Mouse (Mus musculus): ENCODE results near the gene Hsd17b7. TPM values are rescaled to one million over a fixed set of nuclear protein-coding genes. Genes with fewer than 3 reads are reported as not detected.
A peak's percentile ranks its signal among the peaks of the same experiment; 100 is the strongest.
"Not testable (repeated sequence)": the region's sequence is repeated elsewhere in the genome, so short reads cannot be mapped to it uniquely, and the experiment has no call there.

Gene Hsd17b7
- 17.3 and 17.7 TPM in 2 replicates for polyA plus RNA-seq (2015; fragmentation: Nextera tagmentation; extraction: Ambion mirVana)

- WGBS = under 1% methylated on average over 48 of the region's 48 CpGs
- peak; percentile 100 for ATAC-seq (replicated peaks; ENCODE audit: extremely low read depth, insufficient read depth, low FRiP score)
- Histone ChIP-seq H3K4me1 (ENCODE audit: control insufficient read depth, insufficient read depth, low read length) (peaks cover 15% of the 10 kb centered on the region), H3K36me3 (ENCODE audit: control insufficient read depth, insufficient read depth) (peaks cover 11% of the 10 kb centered on the region), H3K9ac (ENCODE audit: low read length) (peak within 1 kb of the TSS; percentile 73), H3K27ac (ENCODE audit: low read length) (peak within 1 kb of the TSS; percentile 90), H3K27me3 (ENCODE audit: control insufficient read depth, insufficient read depth, low read length) (no peaks in the 10 kb centered on the region), H3K4me3 (ENCODE audit: low read length) (peak within 1 kb of the TSS; percentile 79), H3K9me3 (replicated peaks; ENCODE audit: control insufficient read depth, low read length) (no peaks in the 10 kb centered on the region), H3K4me2 (ENCODE audit: low read depth, low read length) (peak within 1 kb of the TSS; percentile 89)
Measured at GRCm38 (mm10) chr1:169968792-169969515, at the start of gene Hsd17b7. TSS of gene Hsd17b7 (minus strand) at chr1:169969241.

- no peaks in the 10 kb centered on the region for H3K4me1 ChIP-seq (ENCODE audit: control insufficient read depth, insufficient read depth, low read length)
- peaks cover 43% of the 10 kb centered on the region for H3K9me3 ChIP-seq (replicated peaks; ENCODE audit: control insufficient read depth, low read length)
- no peaks in the 10 kb centered on the region for H3K27me3 ChIP-seq (ENCODE audit: control insufficient read depth, insufficient read depth, low read length)
- no peaks in the 10 kb centered on the region; the same call in 1 of the 2 replicates for H3K36me3 ChIP-seq (ENCODE audit: control insufficient read depth, insufficient read depth)
- H3K4me2 ChIP-seq (ENCODE audit: low read depth, low read length) = no peak overlapping the region
- 84% methylated on average over 3 of the region's 3 CpGs for WGBS
- no peak for ATAC-seq (replicated peaks; ENCODE audit: extremely low read depth, insufficient read depth, low FRiP score)
- H3K9ac ChIP-seq (ENCODE audit: low read length) = no peak overlapping the region
- no peak overlapping the region for H3K4me3 ChIP-seq (ENCODE audit: low read length)
- no peak overlapping the region for H3K27ac ChIP-seq (ENCODE audit: low read length)
Measured at GRCm38 (mm10) chr1:170014784-170015183, 45.7 kb upstream of the Hsd17b7 start.

GRCm38 (mm10) chr1:170010716-170011505 lies 41.9 kb upstream of the Hsd17b7 start:
- peaks cover 10% of the 10 kb centered on the region for H3K9me3 ChIP-seq (replicated peaks; ENCODE audit: control insufficient read depth, low read length)
- no peaks in the 10 kb centered on the region for H3K36me3 ChIP-seq (ENCODE audit: control insufficient read depth, insufficient read depth)
- H3K27ac ChIP-seq (ENCODE audit: low read length) = peak overlapping the region; percentile 30
- ATAC-seq (replicated peaks; ENCODE audit: extremely low read depth, insufficient read depth, low FRiP score) = peak; percentile 26; the same call in 1 of the 2 replicates
- no peak overlapping the region for H3K4me2 ChIP-seq (ENCODE audit: low read depth, low read length)
- H3K4me1 ChIP-seq (ENCODE audit: control insufficient read depth, insufficient read depth, low read length) = peaks cover 5% of the 10 kb centered on the region
- no peak overlapping the region for H3K9ac ChIP-seq (ENCODE audit: low read length)
- no peak overlapping the region for H3K4me3 ChIP-seq (ENCODE audit: low read length)
- no peaks in the 10 kb centered on the region for H3K27me3 ChIP-seq (ENCODE audit: control insufficient read depth, insufficient read depth, low read length)
- WGBS = 69% methylated on average over 15 of the region's 15 CpGs

GRCm38 (mm10) chr1:170009296-170009695 lies 40.3 kb upstream of the Hsd17b7 start:
- Histone ChIP-seq H3K27ac (ENCODE audit: low read length) (no peak overlapping the region), H3K36me3 (ENCODE audit: control insufficient read depth, insufficient read depth) (no peaks in the 10 kb centered on the region), H3K4me1 (ENCODE audit: control insufficient read depth, insufficient read depth, low read length) (peaks cover 5% of the 10 kb centered on the region), H3K27me3 (ENCODE audit: control insufficient read depth, insufficient read depth, low read length) (no peaks in the 10 kb centered on the region), H3K9ac (ENCODE audit: low read length) (no peak overlapping the region), H3K9me3 (replicated peaks; ENCODE audit: control insufficient read depth, low read length) (no peaks in the 10 kb centered on the region), H3K4me2 (ENCODE audit: low read depth, low read length) (no peak overlapping the region), H3K4me3 (ENCODE audit: low read length) (no peak overlapping the region)
- WGBS = 93% methylated on average over 1 of the region's 1 CpGs
- no peak for ATAC-seq (replicated peaks; ENCODE audit: extremely low read depth, insufficient read depth, low FRiP score)

- no peak for ATAC-seq (replicated peaks; ENCODE audit: extremely low read depth, insufficient read depth, low FRiP score)
- no peaks in the 10 kb centered on the region for H3K36me3 ChIP-seq (ENCODE audit: control insufficient read depth, insufficient read depth)
- H3K4me2 ChIP-seq (ENCODE audit: low read depth, low read length) = no peak overlapping the region
- H3K27me3 ChIP-seq (ENCODE audit: control insufficient read depth, insufficient read depth, low read length) = no peaks in the 10 kb centered on the region
- WGBS = 65% methylated on average over 13 of the region's 13 CpGs
- no peaks in the 10 kb centered on the region for H3K9me3 ChIP-seq (replicated peaks; ENCODE audit: control insufficient read depth, low read length)
- peaks cover 5% of the 10 kb centered on the region for H3K4me1 ChIP-seq (ENCODE audit: control insufficient read depth, insufficient read depth, low read length)
- no peak overlapping the region for H3K9ac ChIP-seq (ENCODE audit: low read length)
- H3K4me3 ChIP-seq (ENCODE audit: low read length) = no peak overlapping the region
- no peak overlapping the region for H3K27ac ChIP-seq (ENCODE audit: low read length)
Measured at GRCm38 (mm10) chr1:170008432-170009220, 39.6 kb upstream of the Hsd17b7 start.

- Histone ChIP-seq H3K36me3 (ENCODE audit: control insufficient read depth, insufficient read depth) (0 out of 2 replicates have a peak, but pooled peaks cover 2% of the 10 kb centered on the region), H3K27me3 (ENCODE audit: control insufficient read depth, insufficient read depth, low read length) (no peaks in the 10 kb centered on the region), H3K27ac (ENCODE audit: low read length) (peak overlapping the region; percentile 9; the same call in 1 of the 2 replicates), H3K4me1 (ENCODE audit: control insufficient read depth, insufficient read depth, low read length) (peaks cover 5% of the 10 kb centered on the region), H3K9ac (ENCODE audit: low read length) (no peak overlapping the region), H3K4me2 (ENCODE audit: low read depth, low read length) (peak overlapping the region; percentile 1; the same call in 1 of the 2 replicates), H3K9me3 (replicated peaks; ENCODE audit: control insufficient read depth, low read length) (no peaks in the 10 kb centered on the region), H3K4me3 (ENCODE audit: low read length) (no peak overlapping the region)
- peak; percentile 53; the same call in 1 of the 2 replicates for ATAC-seq (replicated peaks; ENCODE audit: extremely low read depth, insufficient read depth, low FRiP score)
- WGBS = 24% methylated on average over 5 of the region's 5 CpGs
Measured at GRCm38 (mm10) chr1:170006516-170006915, 37.5 kb upstream of the Hsd17b7 start.

- no peak for ATAC-seq (replicated peaks; ENCODE audit: extremely low read depth, insufficient read depth, low FRiP score)
- no peaks in the 10 kb centered on the region for H3K9me3 ChIP-seq (replicated peaks; ENCODE audit: control insufficient read depth, low read length)
- no peaks in the 10 kb centered on the region for H3K27me3 ChIP-seq (ENCODE audit: control insufficient read depth, insufficient read depth, low read length)
- WGBS = 82% methylated on average over 3 of the region's 3 CpGs
- 0 out of 2 replicates have a peak, but pooled peaks cover 2% of the 10 kb centered on the region for H3K36me3 ChIP-seq (ENCODE audit: control insufficient read depth, insufficient read depth)
- H3K4me1 ChIP-seq (ENCODE audit: control insufficient read depth, insufficient read depth, low read length) = peaks cover 5% of the 10 kb centered on the region
- H3K27ac ChIP-seq (ENCODE audit: low read length) = no peak overlapping the region
- no peak overlapping the region for H3K9ac ChIP-seq (ENCODE audit: low read length)
- H3K4me2 ChIP-seq (ENCODE audit: low read depth, low read length) = no peak overlapping the region
- H3K4me3 ChIP-seq (ENCODE audit: low read length) = no peak overlapping the region
Measured at GRCm38 (mm10) chr1:170005297-170005696, 36.3 kb upstream of the Hsd17b7 start.

- not testable (repeated sequence) for ATAC-seq (replicated peaks; ENCODE audit: extremely low read depth, insufficient read depth, low FRiP score); H3K9ac ChIP-seq (ENCODE audit: low read length); H3K4me1 ChIP-seq (ENCODE audit: control insufficient read depth, insufficient read depth, low read length); H3K4me2 ChIP-seq (ENCODE audit: low read depth, low read length); H3K27me3 ChIP-seq (ENCODE audit: control insufficient read depth, insufficient read depth, low read length); H3K36me3 ChIP-seq (ENCODE audit: control insufficient read depth, insufficient read depth); H3K27ac ChIP-seq (ENCODE audit: low read length); H3K9me3 ChIP-seq (replicated peaks; ENCODE audit: control insufficient read depth, low read length); H3K4me3 ChIP-seq (ENCODE audit: low read length)
- 89% methylated on average over 6 of the region's 6 CpGs for WGBS
Measured at GRCm38 (mm10) chr1:169993901-169994300, 24.9 kb upstream of the Hsd17b7 start.
